Mouse (Mus musculus) kidney, postnatal 0 days (tissue): ENCODE data around the gene Mosmo. TPM values are rescaled to one million over a fixed set of nuclear protein-coding genes. Genes with fewer than 3 reads are reported as not detected.

Experiments
- ATAC-seq: fragments of 200-750 bp; cut with Nextera tagmentation; replicated peaks from 2 replicates; pipeline ENCODE4 v1.8.0; 2017; ENCODE audit warnings: low read depth, moderate number of reproducible peaks, moderate TSS enrichment, moderate library complexity; ENCODE audit not compliant: low FRiP score
- DNase-seq: peaks from one replicate; pipeline ENCODE4 v3.0.0-alpha.2; 2016; ENCODE audit warnings: low spot score
- H3K27ac ChIP-seq: fragments of 300-500 bp; sonication (generic); 2 replicates; pipeline ENCODE4 v1.5.1; 2014; ENCODE audit warnings: mild to moderate bottlenecking
- H3K27me3 ChIP-seq: fragments of 300-500 bp; sonication (generic); 2 replicates; pipeline ENCODE4 v1.6.1; 2014; ENCODE audit warnings: low read length, mixed read lengths; ENCODE audit not compliant: insufficient read depth
- H3K36me3 ChIP-seq: fragments of 300-500 bp; sonication (generic); 2 replicates; pipeline ENCODE4 v1.6.1; 2014; ENCODE audit warnings: low read length, mixed read lengths; ENCODE audit not compliant: insufficient read depth
- H3K4me1 ChIP-seq: fragments of 300-500 bp; sonication (generic); replicated peaks from 2 replicates; pipeline ENCODE4 v1.6.1; 2014; ENCODE audit warnings: antibody characterized with exemption, low read length, mixed read lengths; ENCODE audit not compliant: insufficient read depth
- H3K4me2 ChIP-seq: fragments of 300-500 bp; sonication (generic); 2 replicates; pipeline ENCODE4 v1.6.1; 2014; ENCODE audit warnings: mild to moderate bottlenecking, low read length, moderate library complexity, mixed read lengths
- H3K4me3 ChIP-seq: fragments of 300-500 bp; sonication (generic); replicated peaks from 2 replicates; pipeline ENCODE4 v1.5.1; 2014; ENCODE audit warnings: low read depth, low read length
- H3K9ac ChIP-seq: fragments of 300-500 bp; sonication (generic); 2 replicates; pipeline ENCODE4 v1.6.1; 2014; ENCODE audit warnings: low read depth, low read length
- H3K9me3 ChIP-seq: fragments of 300-500 bp; sonication (generic); replicated peaks from 2 replicates; pipeline ENCODE4 v1.6.1; 2016; ENCODE audit warnings: low read length, inconsistent platforms, mixed read lengths
- CTCF ChIP-seq: IDR thresholded peaks from 2 replicates; pipeline ENCODE4 v1.5.1; 2016; ENCODE audit warnings: antibody characterized with exemption, low read depth, mild to moderate bottlenecking, moderate library complexity
- WGBS: fragments of 180-500 bp; shearing (Covaris S2); extraction: QIAGEN DNeasy Blood & Tissue Kit; methylation state at CpG from one replicate; pipeline ENCODE4 v1.1.7; 2014; 5-methylcytosine and 5-hydroxymethylcytosine counted together
- polyA plus RNA-seq: library from polyadenylated mRNA; unstranded; fragments of >200 nt; fragmentation: Nextera tagmentation; extraction: Ambion mirVana; gene quantifications from 2 replicates; pipeline ENCODE4 v1.2.1, GENCODE M21; 2015

The Mosmo gene
- polyA plus RNA-seq, 1 experiment from 2014 or later = 16.2 TPM

GRCm38 (mm10) chr7:120717261-120717660, 39.8 kb downstream of the Mosmo start:
- Histone ChIP-seq H3K27me3 (no peaks in the 10 kb centered on the region), H3K9ac (no peak overlapping the region), H3K9me3 (no peaks in the 10 kb centered on the region), H3K4me2 (no peak overlapping the region), H3K27ac (no peak overlapping the region), H3K4me3 (no peak overlapping the region), H3K36me3 (no peaks in the 10 kb centered on the region), H3K4me1 (peaks cover 12% of the 10 kb centered on the region)
- TF ChIP-seq CTCF = no peak
- WGBS = 51% methylated on average over 2 of the region's 2 CpGs
- DNase-seq = peak; percentile 61
- ATAC-seq = no peak

GRCm38 (mm10) chr7:120721051-120721450, 43.6 kb downstream of the Mosmo start:
- Histone ChIP-seq H3K9me3 (no peaks in the 10 kb centered on the region), H3K27me3 (no peaks in the 10 kb centered on the region)
- 86% methylated on average over 5 of the region's 5 CpGs for WGBS

GRCm38 (mm10) chr7:120721456-120721855, 44.0 kb downstream of the Mosmo start:
- H3K4me1 ChIP-seq = peaks cover 10% of the 10 kb centered on the region
- DNase-seq (no peak), ATAC-seq (no peak)
- no peaks in the 10 kb centered on the region for H3K27me3 ChIP-seq
- no peak overlapping the region for H3K4me2 ChIP-seq
- no peak overlapping the region for H3K9ac ChIP-seq
- no peak for TF ChIP-seq CTCF
- no peaks in the 10 kb centered on the region for H3K36me3 ChIP-seq
- no peaks in the 10 kb centered on the region for H3K9me3 ChIP-seq
- 66% methylated on average over 8 of the region's 8 CpGs for WGBS
- H3K27ac ChIP-seq = no peak overlapping the region
- no peak overlapping the region for H3K4me3 ChIP-seq

More at GRCm38 (mm10) chr7:120721051-120721450, 43.6 kb downstream of the Mosmo start:
- DNase-seq (no peak), ATAC-seq (no peak)
- no peak for TF ChIP-seq CTCF
- no peak overlapping the region for H3K4me3 ChIP-seq
- no peak overlapping the region for H3K9ac ChIP-seq
- no peak overlapping the region for H3K4me2 ChIP-seq
- H3K4me1 ChIP-seq = peaks cover 12% of the 10 kb centered on the region
- H3K27ac ChIP-seq = no peak overlapping the region
- no peaks in the 10 kb centered on the region for H3K36me3 ChIP-seq

- Histone ChIP-seq H3K27ac (no peak overlapping the region), H3K36me3 (no peaks in the 10 kb centered on the region), H3K27me3 (no peaks in the 10 kb centered on the region), H3K4me2 (no peak overlapping the region), H3K4me3 (no peak overlapping the region), H3K9me3 (no peaks in the 10 kb centered on the region), H3K9ac (no peak overlapping the region), H3K4me1 (peaks cover 9% of the 10 kb centered on the region; the same call in 1 of the 2 replicates)
- no peak for TF ChIP-seq CTCF
- DNase-seq = no peak
- no peak for ATAC-seq
- WGBS = 90% methylated on average over 4 of the region's 4 CpGs
Measured at GRCm38 (mm10) chr7:120722063-120722462, 44.6 kb downstream of the Mosmo start.

GRCm38 (mm10) chr7:120722839-120723278, 45.4 kb downstream of the Mosmo start:
- no peaks in the 10 kb centered on the region for H3K9me3 ChIP-seq
- no peak for TF ChIP-seq CTCF

GRCm38 (mm10) chr7:120727581-120727980, 50.2 kb downstream of the Mosmo start:
- DNase-seq (peak; percentile 40), ATAC-seq (no peak)
- no peak overlapping the region for H3K4me3 ChIP-seq
- no peaks in the 10 kb centered on the region for H3K27me3 ChIP-seq
- no peak overlapping the region for H3K4me2 ChIP-seq
- H3K9me3 ChIP-seq = no peaks in the 10 kb centered on the region
- no peaks in the 10 kb centered on the region for H3K4me1 ChIP-seq
- H3K36me3 ChIP-seq = no peaks in the 10 kb centered on the region
- peak; percentile 76 for TF ChIP-seq CTCF
- H3K27ac ChIP-seq = no peak overlapping the region
- WGBS = 82% methylated on average over 3 of the region's 3 CpGs
- H3K9ac ChIP-seq = no peak overlapping the region

More at GRCm38 (mm10) chr7:120722839-120723278, 45.4 kb downstream of the Mosmo start:
- no peak overlapping the region for H3K9ac ChIP-seq
- WGBS = 82% methylated on average over 8 of the region's 8 CpGs
- H3K4me1 ChIP-seq = peaks cover 5% of the 10 kb centered on the region; the same call in 1 of the 2 replicates
- H3K27me3 ChIP-seq = no peaks in the 10 kb centered on the region
- no peak overlapping the region for H3K4me2 ChIP-seq
- H3K36me3 ChIP-seq = no peaks in the 10 kb centered on the region
- H3K4me3 ChIP-seq = no peak overlapping the region
- DNase-seq = no peak
- no peak overlapping the region for H3K27ac ChIP-seq
- ATAC-seq = no peak

- Histone ChIP-seq H3K27ac (no peak overlapping the region), H3K36me3 (no peaks in the 10 kb centered on the region), H3K27me3 (no peaks in the 10 kb centered on the region), H3K4me2 (no peak overlapping the region), H3K4me3 (no peak overlapping the region), H3K4me1 (no peaks in the 10 kb centered on the region), H3K9ac (no peak overlapping the region), H3K9me3 (no peaks in the 10 kb centered on the region)
- no peak for ATAC-seq
- DNase-seq = no peak
- WGBS = 65% methylated on average over 5 of the region's 5 CpGs
- no peak for TF ChIP-seq CTCF
Measured at GRCm38 (mm10) chr7:120729635-120730034, 52.2 kb downstream of the Mosmo start.
